Mouse (Mus musculus) thymus, adult 2 months (tissue): ENCODE results near the gene Lrrn4.

Experiments
- CTCF ChIP-seq: fragments of 200-500 bp; IDR thresholded peaks from 2 replicates; pipeline ENCODE4 v1.5.1; 2012; ENCODE audit warnings: mild to moderate bottlenecking, control low read depth, low read length, moderate library complexity, borderline replicate concordance; ENCODE audit not compliant: control insufficient read depth, poor library complexity, insufficient read depth; ENCODE audit errors: extremely low read depth
- POLR2A ChIP-seq: fragments of 200-500 bp; IDR thresholded peaks from 2 replicates; pipeline ENCODE4 v1.6.1; 2012; ENCODE audit warnings: mild to moderate bottlenecking, low read length, control low read depth, moderate library complexity; ENCODE audit not compliant: control insufficient read depth, poor library complexity, insufficient read depth; ENCODE audit errors: extremely low read depth

DNA sequence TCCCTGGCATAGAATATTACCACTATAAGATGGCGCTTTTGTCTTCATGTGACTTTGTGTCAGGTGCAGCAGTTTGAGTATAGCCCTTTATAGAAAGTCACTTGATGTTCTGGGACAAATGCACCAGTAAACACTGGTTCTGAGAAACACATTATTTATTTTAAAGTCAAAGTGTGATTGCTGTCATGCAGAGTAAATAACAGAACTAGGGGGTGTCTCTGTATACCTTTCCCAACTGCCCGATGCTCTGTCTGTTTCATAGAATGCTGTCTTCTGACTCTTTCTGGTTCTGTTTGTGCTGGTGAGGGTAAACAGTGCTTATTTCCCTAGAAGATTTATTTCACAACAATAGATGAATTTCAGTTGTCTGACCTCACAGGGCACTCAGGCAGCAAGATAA is 17.4 kb downstream of the Lrrn4 start:
- no peak for TF ChIP-seq CTCF
- TF ChIP-seq POLR2A, result no peak
